Mouse (Mus musculus): ENCODE data around the gene Mgat4a. TPM values are rescaled to one million over a fixed set of nuclear protein-coding genes. Genes with fewer than 3 reads are reported as not detected.

Mgat4a gene
- total and polyA plus RNA-seq, 3 experiments = 2.7 to 2.8 TPM; not detected in 1

DNA sequence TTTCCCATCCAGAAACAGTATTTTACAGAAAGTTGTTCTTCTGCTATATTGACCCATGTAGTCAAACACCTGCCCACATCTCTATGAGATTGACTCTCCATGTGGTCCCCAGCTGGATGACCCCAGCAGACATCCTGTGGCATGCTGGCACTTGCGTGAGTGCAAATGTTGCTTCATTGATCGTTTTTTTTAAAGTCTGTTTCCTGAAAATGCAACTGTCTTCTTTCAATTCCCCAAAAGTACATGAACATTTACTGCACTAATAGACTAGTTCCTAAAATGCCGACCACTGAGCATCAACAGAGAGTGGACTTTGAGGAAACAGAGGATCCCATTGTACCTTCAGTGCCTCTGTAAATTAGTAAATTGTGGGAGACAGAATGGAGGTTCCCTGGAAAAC, 21.1 kb upstream of the Mgat4a start:
- Histone ChIP-seq H3K4me3 (ENCODE audit: control insufficient read depth in 1 of 2, insufficient read depth in 1 of 2, low read depth in 2 of 2, low read length in 2 of 2) (no peak overlapping the region), H3K79me2 (ENCODE audit: control insufficient read depth, insufficient read depth, low read length, poor library complexity) (no peaks in the 10 kb centered on the region), H3K9ac (ENCODE audit: control insufficient read depth, low read depth, low read length, poor library complexity, severe bottlenecking) (no peak overlapping the region), H3K36me3 (ENCODE audit: control insufficient read depth in 1 of 2, insufficient read depth in 2 of 2, low read length in 2 of 2) (no peaks in the 10 kb centered on the region), H3K27me3 (ENCODE audit: control insufficient read depth in 1 of 2, insufficient read depth in 2 of 2, low read length in 2 of 2) (no peaks in the 10 kb centered on the region; a peak in 1 of 4 replicates), H3K4me1 (ENCODE audit: control insufficient read depth in 1 of 2, insufficient read depth in 2 of 2, low read length in 2 of 2) (no peaks in the 10 kb centered on the region), H3K27ac (ENCODE audit: control insufficient read depth, low read depth, low read length) (no peak overlapping the region), H3K9me3 (replicated peaks; ENCODE audit: insufficient read depth, low read length) (no peaks in the 10 kb centered on the region)
- DNase-seq (ENCODE audit: low read depth, low spot score) = no peak
- TF ChIP-seq EP300 (IDR thresholded peaks at IDR 0.05; ENCODE audit: low read depth in 1 of 2, low read length in 2 of 2) (no peak), MYB (IDR thresholded peaks at IDR 0.05; ENCODE audit: low read depth, low read length) (no peak), ELF1 (IDR thresholded peaks at IDR 0.05; ENCODE audit: low read depth, low read length) (no peak), TBP (IDR thresholded peaks at IDR 0.05; ENCODE audit: low read depth, low read length) (no peak), POLR2AphosphoS5 (IDR thresholded peaks at IDR 0.05; ENCODE audit: borderline replicate concordance, low read depth, low read length) (no peak)

GRCm38 (mm10) chr1:37560356-37560755, 19.5 kb upstream of the Mgat4a start:
- H3K9ac ChIP-seq (ENCODE audit: control insufficient read depth, low read depth, low read length, poor library complexity, severe bottlenecking) = no peak overlapping the region
- H3K4me3 ChIP-seq (ENCODE audit: control insufficient read depth in 1 of 2, insufficient read depth in 1 of 2, low read depth in 2 of 2, low read length in 2 of 2) = no peak overlapping the region
- no peaks in the 10 kb centered on the region for H3K4me1 ChIP-seq (ENCODE audit: control insufficient read depth in 1 of 2, insufficient read depth in 2 of 2, low read length in 2 of 2)
- no peak for DNase-seq (ENCODE audit: low read depth, low spot score)
- TF ChIP-seq USF1 (IDR thresholded peaks at IDR 0.05; ENCODE audit: low read depth, low read length) = no peak
- H3K36me3 ChIP-seq (ENCODE audit: control insufficient read depth in 1 of 2, insufficient read depth in 2 of 2, low read length in 2 of 2) = no peaks in the 10 kb centered on the region
- H3K27ac ChIP-seq (ENCODE audit: control insufficient read depth, low read depth, low read length) = no peak overlapping the region
- H3K27me3 ChIP-seq (ENCODE audit: control insufficient read depth in 1 of 2, insufficient read depth in 2 of 2, low read length in 2 of 2) = no peaks in the 10 kb centered on the region; a peak in 1 of 4 replicates
- no peaks in the 10 kb centered on the region for H3K9me3 ChIP-seq (replicated peaks; ENCODE audit: insufficient read depth, low read length)
- H3K79me2 ChIP-seq (ENCODE audit: control insufficient read depth, insufficient read depth, low read length, poor library complexity) = no peaks in the 10 kb centered on the region

DNA sequence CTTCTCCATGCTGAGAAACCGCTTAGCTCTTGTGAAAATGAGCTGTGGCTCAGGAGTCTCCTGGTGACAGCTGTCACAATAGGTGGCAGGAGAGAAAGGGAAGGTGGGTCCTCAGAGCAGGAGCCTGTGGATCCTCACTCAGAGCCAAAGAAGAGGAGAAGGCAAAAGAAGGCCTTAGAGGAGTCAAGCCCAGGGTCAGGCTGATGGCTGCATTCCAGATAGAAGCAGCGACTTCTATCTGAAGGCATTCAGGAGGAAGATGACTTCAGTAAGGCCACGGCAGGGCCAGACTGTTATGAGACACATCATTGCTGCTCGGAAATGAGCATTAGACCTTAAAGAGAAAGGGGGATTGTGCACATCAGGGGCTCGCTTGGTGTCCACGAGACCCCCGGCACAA, 11.2 kb upstream of the Mgat4a start:
- Histone ChIP-seq H3K79me2 (ENCODE audit: control insufficient read depth, insufficient read depth, low read length, poor library complexity) (no peaks in the 10 kb centered on the region), H3K36me3 (ENCODE audit: control insufficient read depth in 1 of 2, insufficient read depth in 2 of 2, low read length in 2 of 2) (no peaks in the 10 kb centered on the region), H3K27me3 (ENCODE audit: control insufficient read depth in 1 of 2, insufficient read depth in 2 of 2, low read length in 2 of 2) (no peaks in the 10 kb centered on the region; a peak in 3 of 4 replicates), H3K4me1 (ENCODE audit: control insufficient read depth in 1 of 2, insufficient read depth in 2 of 2, low read length in 2 of 2) (no peaks in the 10 kb centered on the region), H3K9ac (ENCODE audit: control insufficient read depth, low read depth, low read length, poor library complexity, severe bottlenecking) (no peak overlapping the region), H3K9me3 (replicated peaks; ENCODE audit: insufficient read depth, low read length) (no peaks in the 10 kb centered on the region), H3K4me3 (ENCODE audit: control insufficient read depth in 1 of 2, insufficient read depth in 1 of 2, low read depth in 2 of 2, low read length in 2 of 2) (no peak overlapping the region), H3K27ac (ENCODE audit: control insufficient read depth, low read depth, low read length) (no peak overlapping the region)
- no peak for TF ChIP-seq MAX (IDR thresholded peaks at IDR 0.05; ENCODE audit: low read length)
- no peak for TF ChIP-seq NELFE (IDR thresholded peaks at IDR 0.05; ENCODE audit: low read depth, low read length)
- no peak for TF ChIP-seq MYB (IDR thresholded peaks at IDR 0.05; ENCODE audit: low read depth, low read length)
- TF ChIP-seq ETS1 (IDR thresholded peaks at IDR 0.05; ENCODE audit: low read depth, low read length) = no peak
- TF ChIP-seq MYC (IDR thresholded peaks at IDR 0.05; ENCODE audit: low read depth, low read length) = no peak
- TF ChIP-seq CTCF (IDR thresholded peaks at IDR 0.05 in 2 of 3, conservative IDR thresholded peaks at IDR 0.05 in 1 of 3; ENCODE audit: control insufficient read depth in 1 of 3, insufficient read depth in 1 of 3, low read depth in 2 of 3, low read length in 3 of 3, poor library complexity in 1 of 3, severe bottlenecking in 1 of 3) = no peak
- no peak for TF ChIP-seq KAT2A (conservative IDR thresholded peaks at IDR 0.05; ENCODE audit: low read depth, low read length)
- TF ChIP-seq E2F4 (IDR thresholded peaks at IDR 0.05; ENCODE audit: borderline replicate concordance, low read depth, low read length) = no peak
- TF ChIP-seq RCOR1 (IDR thresholded peaks at IDR 0.05; ENCODE audit: low read depth, low read length) = no peak
- TF ChIP-seq UBTF (IDR thresholded peaks at IDR 0.05; ENCODE audit: borderline replicate concordance, insufficient read depth, low read depth, low read length) = no peak
- TF ChIP-seq CHD2 (IDR thresholded peaks at IDR 0.05; ENCODE audit: low read length) = no peak
- no peak for TF ChIP-seq ZKSCAN1 (IDR thresholded peaks at IDR 0.05; ENCODE audit: low read depth, low read length)
- TF ChIP-seq ZMIZ1 (IDR thresholded peaks at IDR 0.05; ENCODE audit: low read depth, low read length) = no peak
- no peak for TF ChIP-seq NRF1 (IDR thresholded peaks at IDR 0.05; ENCODE audit: insufficient read depth, low read depth, low read length, poor library complexity, severe bottlenecking)
- TF ChIP-seq MAFK (IDR thresholded peaks at IDR 0.05; ENCODE audit: borderline replicate concordance, low read depth, low read length) = no peak
- DNase-seq (ENCODE audit: low read depth, low spot score) = no peak

Measured in MEL (cell line).